Mouse (Mus musculus): Measurements from ENCODE around the gene Ccdc154. TPM values are rescaled to one million over a fixed set of nuclear protein-coding genes. Genes with fewer than 3 reads are reported as not detected.

Gene Ccdc154
- polyA plus RNA-seq, 1 experiment from 2014 or later = not detected

DNA sequence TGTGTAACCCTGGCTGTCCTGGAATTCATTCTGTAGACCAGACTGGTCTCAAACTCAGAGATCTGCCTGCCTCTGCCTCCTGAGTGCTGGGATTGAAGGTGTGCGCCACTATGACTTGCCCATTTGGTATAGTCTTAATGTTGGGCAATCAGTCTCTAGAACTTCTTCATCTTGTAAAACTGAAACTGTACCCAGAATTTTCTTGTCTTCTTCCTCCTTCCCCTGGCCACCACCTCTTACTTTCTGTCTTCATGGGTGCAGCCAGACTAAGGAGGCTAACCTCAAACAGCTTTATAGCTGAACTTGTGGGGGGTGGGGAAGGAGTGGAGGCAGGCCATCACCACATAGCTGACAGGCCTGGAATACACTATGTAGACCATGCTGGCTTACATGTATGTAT is 23.5 kb upstream of the Ccdc154 start:
- no peaks in the 10 kb centered on the region for H3K9me3 ChIP-seq
- 92% methylated on average over 1 of the region's 1 CpGs for WGBS
- no peaks in the 10 kb centered on the region for H3K27me3 ChIP-seq (ENCODE audit: poor library complexity, severe bottlenecking)
- H3K4me1 ChIP-seq = peaks cover 14% of the 10 kb centered on the region
- no peak for DNase-seq (ENCODE audit: extremely low spot score, low spot score)
- H3K27ac ChIP-seq = no peak overlapping the region
- H3K36me3 ChIP-seq (replicated peaks) = peaks cover 10% of the 10 kb centered on the region
- no peak overlapping the region for H3K4me3 ChIP-seq

DNA sequence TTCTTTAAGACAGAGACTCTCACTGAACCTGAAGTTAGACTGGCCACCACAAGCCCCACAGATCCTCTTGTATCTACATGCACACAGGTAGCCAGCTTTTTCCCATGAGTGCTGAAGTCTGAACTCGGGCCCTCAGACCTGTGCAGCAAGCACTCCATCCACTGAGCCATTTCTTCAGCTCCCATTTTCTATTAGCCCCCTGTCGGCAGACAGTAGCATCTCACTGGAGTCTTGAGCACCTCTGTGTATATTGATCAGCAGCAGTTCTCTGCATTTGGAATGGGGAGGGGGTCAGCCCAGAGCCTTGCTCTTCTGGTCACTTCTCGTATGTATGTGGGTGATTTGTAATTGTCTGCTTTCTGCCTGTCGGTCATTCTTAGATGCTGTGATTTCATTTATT is 22.3 kb upstream of the Ccdc154 start:
- Histone ChIP-seq H3K9me3 (no peaks in the 10 kb centered on the region), H3K4me1 (peaks cover 3% of the 10 kb centered on the region; the same call in 1 of the 2 replicates), H3K36me3 (replicated peaks) (peaks cover 21% of the 10 kb centered on the region), H3K27me3 (ENCODE audit: poor library complexity, severe bottlenecking) (no peaks in the 10 kb centered on the region), H3K4me3 (no peak overlapping the region), H3K27ac (no peak overlapping the region)
- DNase-seq (ENCODE audit: extremely low spot score, low spot score) = no peak
- WGBS = 69% methylated on average over 4 of the region's 4 CpGs

DNA sequence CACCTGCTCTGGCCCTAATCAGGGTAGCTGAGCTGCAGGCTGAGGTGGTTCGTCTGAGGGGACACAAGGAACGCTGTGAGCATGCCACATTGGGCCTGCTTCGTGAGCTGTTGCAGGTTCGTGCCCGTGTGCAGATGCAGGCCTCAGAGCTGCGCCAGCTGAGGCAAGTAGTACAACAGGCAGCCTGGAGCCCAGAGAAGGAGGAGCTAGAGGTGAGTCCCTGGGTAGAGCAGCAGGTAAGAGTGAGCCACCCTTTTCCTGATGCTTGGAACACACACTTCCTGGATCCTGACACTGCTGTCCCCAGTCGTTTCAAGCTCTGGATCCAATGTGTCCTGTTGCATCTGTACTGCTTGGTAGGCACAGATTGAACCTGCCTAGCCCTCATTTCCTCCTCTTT is 1.1 kb downstream of the Ccdc154 start:
- WGBS = 79% methylated on average over 7 of the region's 7 CpGs

DNA sequence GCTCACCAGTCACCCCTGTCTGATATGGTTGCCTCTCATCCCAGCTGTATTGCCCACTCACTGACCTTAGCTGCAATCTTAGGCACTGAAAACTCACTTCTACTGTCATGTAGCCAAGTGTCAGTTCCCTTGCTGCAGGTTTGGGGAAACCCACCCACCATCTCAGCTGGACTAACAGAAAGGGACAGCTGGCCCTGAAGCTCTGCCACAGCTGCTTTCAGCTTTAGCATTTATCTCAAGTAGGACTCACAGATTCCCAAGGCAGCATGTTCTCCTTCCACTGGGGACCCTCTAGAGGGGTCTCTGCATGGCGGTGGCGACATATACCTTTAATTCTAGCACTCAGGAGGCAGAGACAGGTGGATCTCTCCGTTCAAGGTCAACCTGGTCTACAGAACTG is 2.5 kb downstream of the Ccdc154 start:
- Histone ChIP-seq H3K9me3 (no peaks in the 10 kb centered on the region), H3K27me3 (ENCODE audit: poor library complexity, severe bottlenecking) (no peaks in the 10 kb centered on the region), H3K27ac (no peak overlapping the region), H3K4me1 (no peaks in the 10 kb centered on the region), H3K4me3 (no peak overlapping the region), H3K36me3 (replicated peaks) (peaks cover 21% of the 10 kb centered on the region)
- WGBS = 88% methylated on average over 3 of the region's 3 CpGs
- no peak for DNase-seq (ENCODE audit: extremely low spot score, low spot score)

More for the DNA sequence above, 1.1 kb downstream of the Ccdc154 start:
- H3K9me3 ChIP-seq = no peaks in the 10 kb centered on the region
- no peaks in the 10 kb centered on the region for H3K27me3 ChIP-seq (ENCODE audit: poor library complexity, severe bottlenecking)
- H3K27ac ChIP-seq = no peak overlapping the region
- no peak for DNase-seq (ENCODE audit: extremely low spot score, low spot score)
- H3K4me3 ChIP-seq = no peak overlapping the region
- H3K36me3 ChIP-seq (replicated peaks) = peaks cover 32% of the 10 kb centered on the region
- no peaks in the 10 kb centered on the region for H3K4me1 ChIP-seq

DNA sequence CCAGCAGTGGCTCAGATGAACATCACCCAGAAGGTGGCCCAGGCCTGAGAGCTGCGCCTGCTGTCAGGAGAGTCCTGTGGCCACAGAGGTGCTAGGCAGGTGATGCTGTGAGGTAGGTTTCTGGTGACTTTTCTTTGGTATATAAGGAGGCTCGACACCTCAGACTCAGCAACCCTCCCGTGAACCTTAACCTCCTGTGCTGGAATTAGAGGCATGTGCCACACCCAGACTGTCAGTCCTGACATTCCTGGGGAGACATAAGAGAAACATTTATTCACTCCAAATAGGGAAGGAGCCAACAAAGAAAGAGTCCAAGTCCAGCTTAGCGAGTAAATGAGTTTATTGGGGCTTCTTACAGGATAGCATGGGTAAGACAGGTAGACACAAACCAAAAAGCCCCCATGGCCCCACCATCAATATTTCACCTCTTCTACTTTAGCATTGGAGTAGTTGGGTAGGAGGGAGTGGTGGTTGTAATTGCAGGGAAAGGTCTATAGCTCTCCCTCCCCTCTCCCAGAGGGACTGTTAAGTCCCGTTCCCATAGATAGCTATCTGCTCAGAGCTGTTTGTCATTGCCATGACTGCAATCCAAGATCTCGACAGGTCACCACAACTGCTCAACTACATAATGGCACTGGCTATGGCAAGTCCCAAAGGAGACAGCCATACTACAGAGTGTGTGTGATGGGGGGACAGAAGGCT is 3.9 kb downstream of the Ccdc154 start:
- DNase-seq (ENCODE audit: extremely low spot score, low spot score) = no peak
- Histone ChIP-seq H3K4me3 (no peak overlapping the region), H3K9me3 (no peaks in the 10 kb centered on the region)

DNA sequence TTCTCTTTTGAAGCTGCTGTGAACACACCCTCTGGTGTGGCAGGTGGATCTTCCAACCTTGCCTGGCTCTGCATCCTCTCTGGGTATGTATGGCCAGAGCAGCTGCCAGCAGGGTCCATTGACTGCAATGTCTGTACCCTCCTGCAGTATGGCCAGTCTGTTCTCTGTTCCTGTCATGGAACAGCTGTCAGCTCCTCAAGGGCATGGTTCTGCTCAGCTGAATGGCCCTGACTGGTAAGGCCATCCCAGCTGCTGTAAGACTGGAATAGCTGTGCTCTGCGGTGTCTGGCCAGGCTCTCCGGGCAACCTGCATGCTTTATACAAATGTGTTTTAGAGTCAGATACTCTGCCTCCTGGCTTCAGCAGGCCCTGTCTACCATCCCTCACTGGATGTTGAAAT is 7.4 kb downstream of the Ccdc154 start:
- Histone ChIP-seq H3K36me3 (replicated peaks) (no peaks in the 10 kb centered on the region), H3K27me3 (ENCODE audit: poor library complexity, severe bottlenecking) (no peaks in the 10 kb centered on the region), H3K4me1 (no peaks in the 10 kb centered on the region), H3K27ac (no peak overlapping the region), H3K9me3 (no peaks in the 10 kb centered on the region), H3K4me3 (no peak overlapping the region)
- WGBS = 94% methylated on average over 2 of the region's 2 CpGs
- no peak for DNase-seq (ENCODE audit: extremely low spot score, low spot score)

More for the DNA sequence above, 3.9 kb downstream of the Ccdc154 start:
- Histone ChIP-seq H3K27me3 (ENCODE audit: poor library complexity, severe bottlenecking) (no peaks in the 10 kb centered on the region), H3K27ac (no peak overlapping the region), H3K4me1 (no peaks in the 10 kb centered on the region), H3K36me3 (replicated peaks) (peaks cover 7% of the 10 kb centered on the region)
- WGBS = 75% methylated on average over 6 of the region's 6 CpGs

DNA sequence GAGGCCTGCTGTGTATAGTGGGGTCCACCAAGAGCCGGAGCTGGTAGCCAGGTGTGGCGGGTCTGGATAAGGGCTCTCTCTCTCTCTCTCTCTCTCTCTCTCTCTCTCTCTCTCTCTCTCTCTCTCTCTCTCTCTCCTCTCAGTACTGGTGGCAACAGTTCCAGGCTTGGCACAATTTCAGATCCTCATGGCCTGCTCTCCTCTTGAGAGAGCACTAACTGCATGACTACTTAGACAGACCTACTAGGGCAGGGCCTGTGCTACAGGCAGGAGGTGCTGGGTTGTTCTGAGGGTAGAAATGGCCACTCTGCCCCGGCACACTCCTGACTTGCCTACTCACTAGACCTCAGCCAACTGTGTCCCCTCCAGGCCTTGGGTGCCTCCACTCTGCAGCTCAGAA is 10.3 kb downstream of the Ccdc154 start:
- Histone ChIP-seq H3K27me3 (ENCODE audit: poor library complexity, severe bottlenecking) (no peaks in the 10 kb centered on the region), H3K36me3 (replicated peaks) (no peaks in the 10 kb centered on the region), H3K4me3 (no peak overlapping the region), H3K9me3 (no peaks in the 10 kb centered on the region), H3K27ac (no peak overlapping the region), H3K4me1 (peaks cover 8% of the 10 kb centered on the region)
- DNase-seq (ENCODE audit: extremely low spot score, low spot score) = no peak
- 80% methylated on average over 3 of the region's 3 CpGs for WGBS

DNA sequence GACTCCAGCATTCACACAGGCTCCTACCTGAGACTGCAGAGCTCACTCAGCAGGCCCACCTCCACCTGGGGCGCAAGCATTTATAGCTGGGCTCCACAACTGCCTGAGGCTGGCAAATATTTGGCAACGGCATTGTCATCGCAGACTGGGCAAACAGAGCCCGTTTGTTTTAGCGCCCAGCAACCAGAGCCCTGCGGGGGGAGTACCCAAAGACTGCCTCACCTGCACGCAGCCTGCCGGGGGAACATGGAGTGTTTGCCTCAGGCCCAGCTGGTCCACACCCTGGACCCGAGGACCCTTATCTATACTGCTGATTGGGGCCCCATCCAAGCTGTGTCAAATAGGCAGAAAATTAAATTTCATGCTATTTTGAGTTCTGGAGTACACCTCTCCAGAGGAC is 13.2 kb downstream of the Ccdc154 start, which contains the start of gene Gm38655:
TSS of gene Gm38655 (minus strand) at position 61 of the 400 bp plus-strand sequence.
- 74% methylated on average over 9 of the region's 9 CpGs for WGBS
- Histone ChIP-seq H3K9me3 (no peaks in the 10 kb centered on the region), H3K27ac (no peak within 1 kb of the TSS), H3K4me3 (no peak within 1 kb of the TSS), H3K27me3 (ENCODE audit: poor library complexity, severe bottlenecking) (0 out of 2 replicates have a peak, but pooled peaks cover 5% of the 10 kb centered on the region), H3K4me1 (peaks cover 8% of the 10 kb centered on the region), H3K36me3 (replicated peaks) (no peaks in the 10 kb centered on the region)
- DNase-seq (ENCODE audit: extremely low spot score, low spot score) = no peak

DNA sequence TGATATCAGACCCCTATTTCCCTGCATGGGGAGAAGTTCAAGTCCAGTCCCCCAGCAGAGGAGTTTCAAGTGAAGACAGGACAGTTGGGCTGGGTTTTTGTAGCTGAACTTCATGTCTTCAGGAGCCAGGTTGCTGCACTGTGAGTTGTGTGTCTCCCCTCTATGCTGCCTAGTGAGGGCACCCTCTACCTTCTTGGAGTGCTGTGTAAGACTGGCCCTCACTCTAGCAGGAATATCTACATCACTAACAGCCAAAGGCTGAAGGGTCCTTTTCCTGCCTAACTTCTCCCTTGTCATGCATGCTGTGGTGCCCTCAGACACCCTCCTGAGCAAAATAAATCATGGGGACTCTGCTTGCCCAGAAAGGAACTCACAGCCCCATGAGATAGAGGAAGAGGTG is 21.0 kb downstream of the Ccdc154 start:
- no peak overlapping the region; the same call in 1 of the 2 replicates for H3K27ac ChIP-seq
- H3K4me3 ChIP-seq = peak overlapping the region; percentile 79
- peaks cover 13% of the 10 kb centered on the region; the same call in 1 of the 2 replicates for H3K36me3 ChIP-seq (replicated peaks)
- no peaks in the 10 kb centered on the region for H3K9me3 ChIP-seq
- peaks cover 43% of the 10 kb centered on the region for H3K4me1 ChIP-seq
- H3K27me3 ChIP-seq (ENCODE audit: poor library complexity, severe bottlenecking) = no peaks in the 10 kb centered on the region; the same call in 1 of the 2 replicates
- no peak for DNase-seq (ENCODE audit: extremely low spot score, low spot score)

DNA sequence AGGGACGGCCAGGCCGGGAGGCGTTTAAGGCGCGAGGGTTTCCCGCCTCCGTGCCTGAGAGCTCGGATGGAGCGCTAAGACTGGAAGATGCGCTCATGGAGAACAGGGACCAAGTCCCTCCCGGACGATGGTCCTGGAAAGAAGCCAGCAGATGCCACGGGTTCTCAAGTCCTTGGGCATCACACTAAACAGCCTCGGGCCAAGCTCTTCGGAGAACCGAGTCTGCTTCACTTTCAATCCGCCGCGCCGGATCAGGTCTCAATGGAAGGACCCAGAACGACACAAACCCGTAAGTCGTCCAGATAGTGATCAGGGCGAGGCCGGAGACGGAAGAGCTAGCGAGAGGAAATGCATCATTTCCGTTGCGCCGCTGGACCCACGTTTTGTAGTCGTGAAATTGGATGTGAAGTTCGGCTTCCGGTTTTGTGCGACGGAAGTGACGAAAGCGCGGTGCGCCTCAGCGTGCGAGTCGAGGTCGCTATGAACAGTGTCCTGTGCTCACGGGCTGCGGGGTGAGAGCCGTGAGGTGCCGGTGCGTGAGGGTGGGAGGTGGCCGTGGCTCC is 21.9 kb downstream of the Ccdc154 start, which contains the start of gene BC003965:
TSS of gene BC003965 (plus strand) at position 426 of the 563 bp plus-strand sequence.
- peak within 1 kb of the TSS; percentile 79 for H3K4me3 ChIP-seq
- WGBS = under 1% methylated on average over 50 of the region's 50 CpGs
- H3K27ac ChIP-seq = peak within 1 kb of the TSS; percentile 94
- H3K4me1 ChIP-seq = peaks cover 49% of the 10 kb centered on the region
- H3K27me3 ChIP-seq (ENCODE audit: poor library complexity, severe bottlenecking) = no peaks in the 10 kb centered on the region; the same call in 1 of the 2 replicates
- no peaks in the 10 kb centered on the region for H3K9me3 ChIP-seq
- peak; percentile 98 for DNase-seq (ENCODE audit: extremely low spot score, low spot score)
- peaks cover 13% of the 10 kb centered on the region; the same call in 1 of the 2 replicates for H3K36me3 ChIP-seq (replicated peaks)

DNA sequence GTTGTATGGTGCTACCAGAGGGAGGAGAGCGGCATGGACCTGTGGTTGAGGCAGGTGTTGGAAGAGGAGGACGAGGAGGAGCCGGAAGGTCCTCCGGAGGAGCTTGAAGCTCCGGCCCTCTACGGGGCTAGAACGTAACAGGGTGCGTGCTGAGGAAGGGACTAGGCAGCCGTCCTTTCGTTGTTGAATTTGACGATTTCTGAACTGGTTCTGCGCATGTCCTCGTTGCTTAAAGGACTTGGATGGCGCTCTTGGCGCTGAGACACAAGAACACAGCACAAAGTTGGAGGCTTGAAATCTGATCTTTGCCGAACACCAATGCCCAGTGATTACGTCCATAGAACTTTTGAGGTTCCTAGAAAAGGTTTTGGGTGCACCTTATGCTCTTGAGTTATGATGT is 22.7 kb downstream of the Ccdc154 start:
- peaks cover 13% of the 10 kb centered on the region; the same call in 1 of the 2 replicates for H3K36me3 ChIP-seq (replicated peaks)
- no peaks in the 10 kb centered on the region for H3K9me3 ChIP-seq
- peak overlapping the region; percentile 94 for H3K27ac ChIP-seq
- H3K4me1 ChIP-seq = peaks cover 56% of the 10 kb centered on the region
- WGBS = 10% methylated on average over 17 of the region's 17 CpGs
- H3K4me3 ChIP-seq = peak overlapping the region; percentile 79
- DNase-seq (ENCODE audit: extremely low spot score, low spot score) = no peak
- H3K27me3 ChIP-seq (ENCODE audit: poor library complexity, severe bottlenecking) = no peaks in the 10 kb centered on the region; the same call in 1 of the 2 replicates

DNA sequence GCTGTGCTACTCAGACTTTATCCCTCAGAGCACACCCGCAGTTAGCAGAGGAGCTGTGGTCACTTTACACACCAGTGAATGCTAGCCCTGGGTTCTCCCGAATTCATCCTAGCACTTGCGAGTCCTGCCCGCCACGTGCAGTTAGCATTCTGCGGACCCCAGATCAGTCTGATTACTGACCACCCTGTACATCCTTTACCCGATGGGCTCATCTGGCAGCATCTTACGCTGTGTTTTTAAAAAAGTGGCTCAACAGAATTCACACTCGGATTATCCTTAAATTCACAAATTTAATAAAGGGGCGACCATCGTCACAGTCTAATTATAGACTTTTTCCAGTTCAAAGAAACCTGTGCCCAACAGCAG is 25.5 kb downstream of the Ccdc154 start:
- peak overlapping the region; percentile 92 for H3K27ac ChIP-seq
- 6% methylated on average over 11 of the region's 11 CpGs for WGBS
- peaks cover 29% of the 10 kb centered on the region for H3K36me3 ChIP-seq (replicated peaks)
- H3K9me3 ChIP-seq = no peaks in the 10 kb centered on the region
- H3K4me1 ChIP-seq = peaks cover 57% of the 10 kb centered on the region
- no peak for DNase-seq (ENCODE audit: extremely low spot score, low spot score)
- H3K27me3 ChIP-seq (ENCODE audit: poor library complexity, severe bottlenecking) = no peaks in the 10 kb centered on the region
- H3K4me3 ChIP-seq = peak overlapping the region; percentile 90

Data from forebrain, embryonic 10.5 days (tissue).